Mouse (Mus musculus) mouse trophoblast stem cell (cell line): ENCODE data around the gene Gcfc2.

Source experiments
- in situ Hi-C, 2 experiments: fragments of 300-500 bp; cut with MseI, MboI; formaldehyde crosslinking; loops; 2 replicates in 1 of 2; 3 replicates in 1 of 2; pipeline ENCODE4 v1.15.1; 2025

Gcfc2 gene

DNA sequence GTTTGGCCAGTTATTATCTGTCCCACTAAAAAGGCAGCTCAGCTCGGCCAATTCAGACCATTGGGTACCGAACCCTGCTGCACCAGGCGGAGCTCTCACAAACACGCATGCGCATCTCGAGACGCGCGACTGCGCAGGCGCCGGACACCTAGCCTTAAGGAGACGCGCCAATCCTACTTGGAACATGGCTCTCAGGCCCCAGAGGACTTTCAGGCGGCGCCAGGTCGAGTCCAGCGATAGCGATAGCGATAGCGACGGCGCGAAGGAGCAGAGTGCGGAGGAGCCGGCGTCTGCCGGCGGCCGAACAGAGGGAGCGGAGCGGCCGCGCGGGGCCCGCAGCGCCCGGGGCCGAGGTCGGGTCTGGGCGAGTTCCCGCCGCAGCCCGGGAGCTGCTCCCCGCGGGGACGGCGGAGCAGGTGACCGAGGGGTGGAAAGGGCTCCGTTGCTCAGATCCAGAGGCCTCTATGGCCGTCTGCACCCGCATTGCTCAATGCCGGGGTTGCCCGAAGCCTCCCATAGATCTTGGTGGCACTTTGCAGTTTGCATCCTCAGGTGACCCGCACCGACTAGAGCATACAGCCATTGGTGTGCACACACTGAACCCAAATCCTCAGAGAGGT lies at the start of gene Gcfc2:
Gene Gcfc2, plus strand, starts transcription at position 147 of the 620 bp plus-strand sequence.
- in situ Hi-C loops = no loop called here

DNA sequence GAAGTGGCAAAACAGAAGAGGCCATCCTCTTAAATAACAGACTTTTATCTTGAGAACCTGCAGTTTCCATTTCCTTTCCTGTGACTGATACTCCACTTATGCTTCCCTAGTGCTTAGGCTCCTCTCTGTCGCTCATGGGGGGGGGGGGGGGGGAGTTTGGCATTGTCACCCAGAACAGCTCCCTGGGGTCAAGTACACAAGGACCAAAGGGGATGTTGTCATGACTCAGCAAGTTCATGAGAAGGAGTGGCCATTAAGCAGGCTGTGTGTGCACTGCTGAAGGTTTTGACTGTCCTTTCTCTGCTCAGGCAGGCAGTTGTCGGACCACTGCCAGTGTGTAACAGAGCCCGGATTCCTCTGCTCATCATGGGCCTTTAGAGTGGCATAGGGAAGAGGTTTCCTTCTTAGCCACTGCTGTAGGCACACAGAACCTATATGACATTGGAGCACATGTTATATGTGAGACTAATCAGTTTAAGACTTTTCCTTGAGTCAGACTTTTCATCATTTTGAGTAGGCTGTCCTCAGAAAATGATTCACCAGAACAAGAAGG lies 27.7 kb upstream of the Gcfc2 start:
- in situ Hi-C loops = no loop called here

DNA sequence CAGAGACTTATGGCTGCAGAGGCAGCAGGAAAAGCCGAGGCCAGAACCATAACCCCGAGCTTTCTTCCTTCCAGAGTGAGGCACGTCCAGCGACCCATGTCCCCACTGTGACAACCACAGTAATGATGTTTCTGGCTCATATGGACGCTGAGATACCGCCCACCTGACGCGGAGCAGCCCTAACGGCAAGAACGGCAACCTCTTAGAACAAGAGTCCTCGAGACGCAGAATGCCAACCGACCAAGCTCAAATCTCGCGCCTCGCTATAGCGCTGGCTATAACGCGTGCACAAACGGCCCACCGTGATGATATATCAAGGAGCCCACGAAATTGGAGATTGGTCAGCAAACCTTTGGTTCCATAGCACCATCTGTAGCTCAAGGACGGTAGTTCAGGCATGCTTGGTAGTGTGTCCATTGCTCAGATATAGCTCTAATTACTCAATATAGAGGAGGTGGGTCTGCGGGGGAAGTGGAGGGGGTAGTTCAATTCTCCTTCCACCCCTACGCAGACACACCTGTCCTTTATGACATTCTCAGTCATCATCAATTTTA lies 13.1 kb upstream of the Gcfc2 start:
- in situ Hi-C loops = no loop called here

- in situ Hi-C loops = no loop called here
Observed at GRCm38 (mm10) chr6:81911244-81911643, 12.2 kb upstream of the Gcfc2 start.

DNA sequence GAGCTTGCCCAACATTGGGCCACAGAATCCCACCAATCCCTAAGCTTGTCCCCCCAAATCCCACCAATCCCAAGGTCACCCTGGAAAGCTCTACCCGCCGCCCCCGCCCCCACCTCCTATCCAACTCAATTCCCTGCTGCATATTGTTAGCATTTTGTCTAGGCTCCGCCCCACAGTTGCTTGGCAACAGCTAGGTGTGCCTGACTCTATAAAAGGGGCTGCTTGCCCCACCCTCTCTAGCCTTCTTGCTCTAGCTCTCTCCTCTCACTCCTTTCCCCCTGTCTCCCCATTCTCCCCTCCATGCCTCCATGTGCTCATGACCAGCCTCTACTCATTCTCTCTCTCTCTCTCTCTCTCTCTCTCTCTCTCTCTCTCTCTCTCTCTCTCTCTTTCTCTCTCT lies 11.8 kb upstream of the Gcfc2 start:
- in situ Hi-C loops = no loop called here

- in situ Hi-C loops = no loop called here
Observed at GRCm38 (mm10) chr6:81912177-81912576, 11.3 kb upstream of the Gcfc2 start.

GRCm38 (mm10) chr6:81924304-81924703 lies 835 bp downstream of the Gcfc2 start:
- in situ Hi-C loops = no loop called here

DNA sequence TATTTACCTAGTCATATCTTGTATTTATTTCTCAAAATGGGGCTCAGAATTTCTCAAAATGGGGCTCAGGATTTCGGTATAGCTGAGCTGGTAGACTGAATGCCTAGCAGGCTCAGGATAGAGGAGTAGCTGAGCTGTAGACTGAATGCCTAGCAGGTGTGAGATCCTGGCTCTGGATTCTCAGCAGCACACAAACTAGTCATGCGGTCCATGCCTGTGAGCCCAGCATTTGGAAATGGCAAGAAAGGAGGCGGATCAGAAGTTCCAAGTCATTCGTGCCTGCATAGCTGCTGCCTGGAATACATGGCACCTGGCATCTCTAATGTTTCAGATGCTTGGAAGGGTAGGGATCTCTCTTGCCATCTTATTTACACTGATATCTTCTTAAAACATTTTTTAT lies 5.9 kb downstream of the Gcfc2 start:
- in situ Hi-C loops = no loop called here

GRCm38 (mm10) chr6:81933281-81933680 lies 9.8 kb downstream of the Gcfc2 start:
- in situ Hi-C loops = no loop called here

DNA sequence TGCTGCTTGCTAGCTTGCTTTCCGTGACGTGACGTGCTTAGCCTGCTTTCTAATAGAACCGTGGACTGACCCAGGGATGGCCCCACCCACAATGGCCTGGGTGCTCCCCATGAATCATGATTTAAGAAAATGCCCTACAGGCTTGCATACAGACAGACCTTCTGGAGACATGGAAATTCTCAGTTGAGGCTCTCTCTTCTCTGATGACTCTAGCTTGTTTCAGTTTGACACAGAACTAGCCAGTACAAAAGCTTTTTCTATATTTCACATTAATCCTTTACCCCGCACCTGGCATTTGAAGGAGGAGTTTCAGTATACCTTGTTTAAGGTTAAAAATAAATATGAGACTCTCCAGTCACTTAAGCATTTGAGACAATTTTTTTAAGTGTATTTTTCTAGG lies 18.2 kb downstream of the Gcfc2 start:
- in situ Hi-C loops = no loop called here

- in situ Hi-C loops = no loop called here
Observed at GRCm38 (mm10) chr6:81943281-81943680, 19.8 kb downstream of the Gcfc2 start.

DNA sequence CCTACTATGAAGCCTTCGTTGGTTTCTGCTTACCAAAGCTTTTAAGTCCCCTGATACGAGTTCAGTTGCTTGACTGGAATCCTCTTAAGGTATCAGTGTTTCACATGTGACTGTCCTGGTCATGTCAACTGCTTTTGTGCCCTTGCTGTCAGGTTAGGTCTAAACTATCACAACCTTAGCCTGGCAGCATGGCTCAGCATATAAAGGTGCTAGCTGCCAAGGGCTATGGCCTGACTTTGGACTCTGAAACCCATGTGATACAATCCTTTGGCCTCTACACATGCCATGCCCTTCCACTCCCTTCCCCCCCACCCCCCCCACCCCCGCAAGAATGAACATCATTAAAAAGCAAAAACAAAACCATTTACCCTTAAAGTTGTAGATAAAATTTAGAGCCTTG lies 21.0 kb downstream of the Gcfc2 start:
- in situ Hi-C loops = no loop called here

- in situ Hi-C loops = no loop called here
Observed at GRCm38 (mm10) chr6:81946906-81947305, 23.4 kb downstream of the Gcfc2 start.

- in situ Hi-C loops = no loop called here
Observed at GRCm38 (mm10) chr6:81955133-81955532, 31.7 kb downstream of the Gcfc2 start.

GRCm38 (mm10) chr6:81956399-81956798 lies 32.9 kb downstream of the Gcfc2 start:
- in situ Hi-C loops = no loop called here

DNA sequence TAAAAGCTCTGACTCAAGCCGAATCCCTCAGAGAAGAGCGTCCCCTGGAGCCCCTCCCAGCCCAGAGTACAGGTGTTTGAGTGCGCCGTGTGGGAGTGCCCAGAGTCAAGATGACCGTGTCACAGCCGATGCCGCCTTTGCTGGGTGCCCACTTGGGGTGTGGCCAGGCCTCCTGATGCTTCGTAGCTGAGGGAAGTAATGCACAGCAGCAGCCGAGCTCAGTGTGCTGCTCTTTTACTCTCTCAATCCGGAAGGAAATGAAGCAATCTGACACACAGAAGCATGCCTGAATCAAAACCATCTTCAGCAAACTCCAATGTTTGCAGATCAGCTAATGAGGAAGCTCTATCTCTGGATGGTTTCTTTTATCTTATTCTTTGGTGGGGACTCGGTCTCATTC lies 34.5 kb downstream of the Gcfc2 start:
- in situ Hi-C loops = no loop called here

DNA sequence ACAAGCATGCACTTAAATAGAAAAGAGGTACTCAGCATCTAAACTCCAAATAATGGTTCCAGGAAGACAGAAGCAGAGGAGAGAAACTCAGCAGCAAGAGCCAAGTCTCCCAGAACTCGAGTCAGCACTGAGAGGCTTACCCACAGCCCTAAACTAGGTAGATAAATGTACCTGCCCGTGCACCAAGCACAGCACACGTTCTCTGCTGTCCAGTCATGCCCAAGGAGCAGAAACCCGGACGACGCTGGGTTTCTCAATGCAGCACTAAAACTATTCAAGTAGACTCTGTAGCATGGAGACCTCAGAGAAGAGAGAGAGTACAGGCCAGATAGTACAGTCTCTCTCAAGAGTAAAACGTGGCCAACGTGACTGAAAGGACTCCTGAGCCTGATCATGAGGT lies 36.4 kb downstream of the Gcfc2 start:
- in situ Hi-C loops = no loop called here

DNA sequence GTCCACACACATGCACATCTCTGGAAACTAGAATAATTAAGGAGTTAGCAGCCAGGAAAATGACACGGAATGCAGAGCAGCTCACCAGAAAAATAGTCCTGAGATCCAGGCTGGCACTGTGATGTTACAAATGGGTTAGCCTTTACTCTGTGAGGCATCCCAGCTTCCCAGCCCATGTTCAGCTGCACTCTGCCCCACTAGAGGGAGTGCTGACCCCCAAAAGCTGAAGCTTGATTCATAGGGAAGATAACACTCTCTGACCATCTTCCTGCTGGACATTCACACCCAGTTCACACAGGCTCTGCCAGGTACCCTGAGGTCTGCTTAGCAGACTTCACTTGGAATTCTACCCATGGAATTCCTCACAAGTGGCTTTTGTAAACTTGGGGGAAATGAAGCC lies 36.8 kb downstream of the Gcfc2 start:
- in situ Hi-C loops = no loop called here

- in situ Hi-C loops = no loop called here
Observed at GRCm38 (mm10) chr6:81965296-81966067, 42.0 kb downstream of the Gcfc2 start, which contains the start of gene Mrpl19. Gene Mrpl19 (minus strand): TSS chr6:81965958.

GRCm38 (mm10) chr6:81966068-81966544 lies 42.6 kb downstream of the Gcfc2 start:
- in situ Hi-C loops = no loop called here

DNA sequence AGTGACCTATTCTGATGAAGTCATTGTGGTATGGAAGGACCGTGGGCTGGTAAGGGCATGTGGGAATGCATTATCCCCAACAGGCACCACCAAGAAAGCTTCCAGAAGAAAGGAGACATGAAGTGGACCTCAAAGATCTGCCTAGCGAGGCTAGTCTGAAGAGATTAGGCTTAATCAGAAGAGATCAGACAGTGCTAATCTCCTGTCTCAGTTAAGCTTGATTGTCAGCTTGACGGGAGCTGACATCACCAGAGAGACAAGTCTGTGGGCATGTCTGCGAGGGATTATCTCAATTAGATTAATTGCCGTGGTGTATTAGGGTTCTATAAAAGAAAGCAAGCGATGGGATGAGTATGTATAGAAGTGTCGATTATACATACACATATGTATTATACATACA lies 47.7 kb downstream of the Gcfc2 start:
- in situ Hi-C loops = no loop called here

DNA sequence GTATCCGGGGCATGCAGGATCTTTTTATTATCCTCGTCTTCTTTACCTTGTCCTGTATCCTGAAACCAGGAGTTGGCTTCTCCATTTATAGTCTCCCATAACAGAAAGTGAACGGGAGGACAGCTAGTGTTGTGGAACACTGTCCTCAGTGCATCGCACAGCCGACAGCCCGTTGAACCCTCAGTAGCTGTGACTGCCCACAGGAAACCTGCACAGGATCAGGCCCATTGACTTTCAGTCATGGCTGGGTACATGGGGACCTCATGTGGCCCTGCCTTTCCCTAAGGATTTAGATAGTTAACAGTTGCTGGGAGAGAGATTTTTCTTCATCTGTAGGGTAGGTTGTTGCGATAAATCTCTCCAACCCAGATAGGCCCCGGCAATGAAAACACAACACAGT lies 49.1 kb downstream of the Gcfc2 start:
- in situ Hi-C loops = no loop called here
